Mouse (Mus musculus): ENCODE measurements around the gene Slk.
"Not testable (repeated sequence)": the region's sequence is repeated elsewhere in the genome, so short reads cannot be mapped to it uniquely, and the experiment has no call there.

Gene Slk

GRCm38 (mm10) chr19:47565994-47566393 lies 13.5 kb upstream of the Slk start:
- DNase-seq (ENCODE audit: extremely low spot score, low read depth, low spot score) = no peak

GRCm38 (mm10) chr19:47570042-47570441 lies 9.4 kb upstream of the Slk start:
- no peak for DNase-seq (ENCODE audit: extremely low spot score, low read depth, low spot score)

- not testable (repeated sequence) for DNase-seq (ENCODE audit: extremely low spot score, low read depth, low spot score)
Measured at GRCm38 (mm10) chr19:47571981-47572380, 7.5 kb upstream of the Slk start.

- no peak for DNase-seq (ENCODE audit: extremely low spot score, low read depth, low spot score)
Measured at GRCm38 (mm10) chr19:47573718-47574117, 5.8 kb upstream of the Slk start.

- no peak for DNase-seq (ENCODE audit: extremely low spot score, low read depth, low spot score)
Measured at GRCm38 (mm10) chr19:47578581-47579224, 775 bp upstream of the Slk start.

GRCm38 (mm10) chr19:47579788-47580631 lies 532 bp downstream of the Slk start:
- no peak for DNase-seq (ENCODE audit: extremely low spot score, low read depth, low spot score)

GRCm38 (mm10) chr19:47585772-47586171 lies 6.3 kb downstream of the Slk start:
- DNase-seq (ENCODE audit: extremely low spot score, low read depth, low spot score) = no peak

GRCm38 (mm10) chr19:47587009-47587408 lies 7.5 kb downstream of the Slk start:
- no peak for DNase-seq (ENCODE audit: extremely low spot score, low read depth, low spot score)

- no peak for DNase-seq (ENCODE audit: extremely low spot score, low read depth, low spot score)
Measured at GRCm38 (mm10) chr19:47608513-47608912, 29.0 kb downstream of the Slk start.

- DNase-seq (ENCODE audit: extremely low spot score, low read depth, low spot score) = no peak
Measured at GRCm38 (mm10) chr19:47613442-47613841, 34.0 kb downstream of the Slk start.

GRCm38 (mm10) chr19:47621478-47621877 lies 42.0 kb downstream of the Slk start:
- no peak for DNase-seq (ENCODE audit: extremely low spot score, low read depth, low spot score)

GRCm38 (mm10) chr19:47624940-47625711 lies 45.6 kb downstream of the Slk start:
- no peak for DNase-seq (ENCODE audit: extremely low spot score, low read depth, low spot score)

- no peak for DNase-seq (ENCODE audit: extremely low spot score, low read depth, low spot score)
Measured at GRCm38 (mm10) chr19:47627450-47627849, 48.0 kb downstream of the Slk start.

GRCm38 (mm10) chr19:47629068-47629467 lies 49.6 kb downstream of the Slk start:
- no peak for DNase-seq (ENCODE audit: extremely low spot score, low read depth, low spot score)

GRCm38 (mm10) chr19:47630381-47630780 lies 50.9 kb downstream of the Slk start:
- no peak for DNase-seq (ENCODE audit: extremely low spot score, low read depth, low spot score)

- no peak for DNase-seq (ENCODE audit: extremely low spot score, low read depth, low spot score)
Measured at GRCm38 (mm10) chr19:47631799-47632198, 52.3 kb downstream of the Slk start.

- DNase-seq (ENCODE audit: extremely low spot score, low read depth, low spot score) = no peak
Measured at GRCm38 (mm10) chr19:47635380-47635779, 55.9 kb downstream of the Slk start.

- no peak for DNase-seq (ENCODE audit: extremely low spot score, low read depth, low spot score)
Measured at GRCm38 (mm10) chr19:47643910-47644309, 64.4 kb downstream of the Slk start.

GRCm38 (mm10) chr19:47645583-47645982 lies 66.1 kb downstream of the Slk start:
- DNase-seq (ENCODE audit: extremely low spot score, low read depth, low spot score) = no peak

- no peak for DNase-seq (ENCODE audit: extremely low spot score, low read depth, low spot score)
Measured at GRCm38 (mm10) chr19:47646508-47647120, 67.1 kb downstream of the Slk start.

- DNase-seq (ENCODE audit: extremely low spot score, low read depth, low spot score) = no peak
Measured at GRCm38 (mm10) chr19:47649071-47649470, 69.6 kb downstream of the Slk start.

All from hindlimb bud, embryonic 11.5 days (tissue).